Mouse (Mus musculus) brain, adult 10 weeks (tissue): Measurements from ENCODE around the gene Spata3. TPM values are rescaled to one million over a fixed set of nuclear protein-coding genes. Genes with fewer than 3 reads are reported as not detected.

Experiments
- polyA plus RNA-seq: library from polyadenylated mRNA; stranded (reverse); fragments of 350-450 nt; fragmentation: Illumina TruSeq; extraction: RNeasy Lipid Tissue Mini Kit (QIAGEN cat#74804); gene quantifications from one replicate; pipeline ENCODE4 v1.2.3, GENCODE M21; 2015; ENCODE audit warnings: low read depth, low replicate concordance

Spata3 gene
- polyA plus RNA-seq, result 0.58 TPM

GRCm38 (mm10) chr1:86016516-86016915 is at the start of gene Spata3:
Gene Spata3 (plus strand): TSS chr1:86016816.

GRCm38 (mm10) chr1:86045848-86046805 is 29.5 kb downstream of the Spata3 start, which contains the start of gene 2810459M11Rik:
Gene 2810459M11Rik (plus strand): TSS chr1:86045863.

GRCm38 (mm10) chr1:86064271-86064991 is 47.8 kb downstream of the Spata3 start, which contains the start of gene Psmd1:
Gene Psmd1 (plus strand): TSS chr1:86064387.

Other genes starting within 250 kb of the Spata3 start
- 0.65 TPM for gene A630001G21Rik, start 238.2 kb upstream of the Spata3 start, polyA plus RNA-seq
- gene Cab39, start 223.4 kb upstream of the Spata3 start, polyA plus RNA-seq, result 143 TPM
- 732 TPM for gene Itm2c, start 122.5 kb upstream of the Spata3 start, polyA plus RNA-seq
- 8.6 TPM for gene 4933407L21Rik, start 88.3 kb upstream of the Spata3 start, polyA plus RNA-seq
- gene Gpr55, start 55.8 kb upstream of the Spata3 start, polyA plus RNA-seq, result 0.19 TPM
- 7.3 TPM for gene 2810459M11Rik, start 29.0 kb downstream of the Spata3 start, polyA plus RNA-seq
- 123 TPM for gene Psmd1, start 47.6 kb downstream of the Spata3 start, polyA plus RNA-seq
- not detected for gene Htr2b, start 95.2 kb downstream of the Spata3 start, polyA plus RNA-seq
- 1.1 TPM for gene Gm21972, start 116.8 kb downstream of the Spata3 start, polyA plus RNA-seq
- 29.8 TPM for gene Armc9, start 138.0 kb downstream of the Spata3 start, polyA plus RNA-seq